Mouse (Mus musculus): ENCODE data around the gene Dglucy.

The Dglucy gene

GRCm38 (mm10) chr12:100878556-100878955, 99.7 kb downstream of the Dglucy start:
- no peak for DNase-seq (ENCODE audit: low spot score in 2 of 2)

DNA sequence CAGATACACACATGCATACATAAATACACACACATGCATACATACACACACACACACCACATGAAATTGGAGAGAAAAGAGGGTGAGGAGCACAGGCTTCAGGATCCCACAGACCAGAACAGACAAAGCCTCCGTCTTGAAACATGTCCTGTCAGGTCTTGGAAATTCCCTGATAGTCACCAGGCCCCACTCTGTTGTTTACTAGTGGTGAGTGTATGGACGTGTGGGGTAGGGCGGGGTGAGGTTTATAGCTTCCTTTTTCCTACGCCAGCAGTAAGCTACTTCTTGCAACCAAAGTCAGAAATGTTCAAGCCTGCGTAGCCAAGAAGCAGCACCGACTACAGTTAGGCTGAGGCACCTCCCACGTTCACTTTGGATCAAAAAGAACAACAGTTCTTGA, 104.3 kb downstream of the Dglucy start:
- peak; percentile 28 to 55 for DNase-seq (ENCODE audit: low spot score in 2 of 2)

GRCm38 (mm10) chr12:100885585-100885984, 106.7 kb downstream of the Dglucy start:
- no peak for DNase-seq (ENCODE audit: low spot score in 2 of 2)

- no peak for DNase-seq (ENCODE audit: low spot score in 2 of 2)
Observed at GRCm38 (mm10) chr12:100886877-100887276, 108.0 kb downstream of the Dglucy start.

- peak in 1 of 2 experiments; percentile 50 for DNase-seq (ENCODE audit: low spot score in 2 of 2)
Observed at GRCm38 (mm10) chr12:100887801-100888258, 109.0 kb downstream of the Dglucy start.

GRCm38 (mm10) chr12:100890548-100890947, 111.7 kb downstream of the Dglucy start:
- no peak for DNase-seq (ENCODE audit: low spot score in 2 of 2)

DNA sequence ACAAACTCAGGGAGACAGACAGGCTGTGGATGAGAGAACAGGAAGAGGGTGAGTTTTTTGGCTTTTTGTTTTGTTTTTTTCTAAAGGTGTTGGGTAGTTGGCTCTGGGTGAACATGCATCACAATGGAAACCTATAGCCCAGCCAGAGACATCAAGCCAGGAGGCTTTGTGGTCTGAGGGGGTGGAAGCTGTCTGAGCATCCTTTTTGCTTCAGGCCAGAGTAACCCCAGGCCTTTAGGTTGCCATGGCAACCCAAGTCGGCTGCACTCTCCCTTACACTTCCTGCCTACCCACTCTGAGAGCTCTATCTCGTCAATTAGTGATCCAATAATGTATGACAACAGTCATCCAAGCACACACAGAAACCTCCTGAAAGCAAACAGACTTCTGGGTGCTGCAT, 116.6 kb downstream of the Dglucy start:
- no peak for DNase-seq (ENCODE audit: low spot score in 2 of 2)

GRCm38 (mm10) chr12:100896661-100897060, 117.8 kb downstream of the Dglucy start:
- no peak for DNase-seq (ENCODE audit: low spot score in 2 of 2)

DNA sequence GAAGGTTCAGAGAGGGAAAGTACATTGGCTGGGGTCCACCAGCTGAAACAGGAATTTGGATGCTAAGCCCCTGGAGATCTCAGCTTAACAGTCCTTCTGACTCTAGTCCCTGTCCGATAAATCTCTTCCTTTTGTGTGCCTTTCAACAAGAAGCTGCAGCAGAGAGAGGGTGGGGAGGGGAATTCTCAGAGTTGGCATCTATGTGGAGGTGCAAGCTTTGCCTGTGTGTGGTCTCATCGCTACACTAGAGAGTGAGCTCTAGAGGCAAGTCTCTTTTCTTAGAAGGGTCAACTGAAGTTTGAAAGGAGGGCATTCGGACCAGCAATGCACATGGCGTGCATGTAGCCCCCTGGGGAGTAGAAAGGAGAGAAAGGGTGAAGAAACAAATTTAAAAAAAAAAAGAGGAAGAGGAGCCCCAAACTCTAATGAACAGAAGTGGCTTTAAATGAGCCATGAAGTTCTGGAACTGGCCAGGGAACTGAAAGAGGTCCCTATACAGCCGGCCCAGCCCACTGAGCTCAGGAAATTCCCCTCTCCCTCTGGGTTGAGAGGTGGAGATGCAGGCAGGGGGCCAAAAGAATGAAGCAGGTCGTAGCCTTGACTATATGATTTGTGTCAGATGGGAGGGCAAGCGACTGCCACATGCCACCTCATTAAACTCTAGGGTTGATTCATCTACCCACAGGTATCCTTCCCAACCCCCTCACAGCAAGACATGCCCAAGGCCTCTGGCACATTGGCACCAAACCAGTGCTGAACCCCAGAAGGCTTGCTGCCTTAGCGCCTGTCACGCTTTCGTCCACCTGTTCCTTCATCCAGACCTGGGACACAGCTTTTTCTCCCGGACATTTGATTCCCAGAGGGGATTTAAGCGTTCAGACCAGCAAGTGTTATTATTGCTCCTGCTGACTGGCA, 119.1 kb downstream of the Dglucy start:
- no peak for DNase-seq (ENCODE audit: low spot score in 2 of 2)

GRCm38 (mm10) chr12:100899111-100899640, 120.3 kb downstream of the Dglucy start:
- no peak for DNase-seq (ENCODE audit: low spot score in 2 of 2)

DNA sequence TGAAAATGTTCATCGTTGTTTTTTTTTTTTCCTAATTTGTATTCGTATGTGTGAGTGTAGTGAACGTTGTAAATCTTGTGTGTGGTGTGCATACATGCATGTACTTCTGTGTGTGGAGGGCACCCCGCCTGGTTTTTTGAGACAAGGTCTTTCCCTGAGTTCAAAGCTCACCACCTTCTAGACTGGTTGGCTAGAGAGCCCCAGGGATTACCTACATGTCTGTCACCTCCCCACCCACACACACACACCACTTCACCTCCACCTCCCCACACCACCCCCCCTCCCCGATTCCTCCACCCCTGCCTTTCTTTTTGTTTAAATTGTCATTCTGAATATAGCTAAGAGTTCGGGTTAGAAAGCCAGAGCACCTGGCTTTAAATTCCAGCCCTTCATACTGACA, 122.0 kb downstream of the Dglucy start:
- no peak for DNase-seq (ENCODE audit: low spot score in 2 of 2)

GRCm38 (mm10) chr12:100901386-100901785, 122.5 kb downstream of the Dglucy start:
- DNase-seq (ENCODE audit: low spot score in 2 of 2): no peak

- DNase-seq (ENCODE audit: low spot score in 2 of 2): no peak
Observed at GRCm38 (mm10) chr12:100903761-100904160, 124.9 kb downstream of the Dglucy start.

- DNase-seq (ENCODE audit: low spot score in 2 of 2): no peak
Observed at GRCm38 (mm10) chr12:100906861-100907260, 128.0 kb downstream of the Dglucy start.

DNA sequence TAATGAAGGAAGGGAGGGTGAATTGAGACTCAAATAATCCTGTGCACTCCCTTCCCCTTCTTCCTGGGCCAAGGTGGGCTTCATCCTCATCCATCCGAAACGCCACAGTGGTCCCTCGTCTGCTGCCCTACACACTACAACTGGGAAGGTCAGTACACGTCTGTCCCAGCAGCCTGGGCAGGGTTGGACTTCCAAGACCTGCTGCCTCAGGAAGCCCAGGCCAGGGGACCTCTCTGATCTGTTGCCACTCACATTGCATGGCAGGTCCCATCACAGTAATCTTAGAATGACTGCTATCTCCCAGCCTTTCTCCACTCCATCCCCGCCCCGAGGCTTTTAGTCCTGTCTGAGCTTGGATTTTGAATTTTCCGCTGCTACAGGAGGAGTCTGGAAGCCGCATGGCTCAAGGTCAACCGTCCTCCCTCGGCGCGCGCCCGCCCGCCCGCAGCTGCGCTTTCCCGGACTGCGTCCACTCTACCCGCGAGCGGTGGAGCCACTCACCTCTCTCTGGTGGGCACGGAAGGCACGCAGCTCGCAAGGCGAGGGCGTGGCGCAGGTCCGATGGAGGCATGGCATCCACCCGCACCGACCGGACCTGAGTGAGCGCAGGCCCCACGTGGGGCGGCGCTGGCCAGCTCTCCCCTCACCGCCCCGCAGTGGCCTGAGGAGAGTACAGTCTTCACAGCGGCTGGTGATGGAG, 128.9 kb downstream of the Dglucy start, which contains the start of gene Gpr68:
Gene Gpr68 (minus strand): TSS at position 601 of the 700 bp plus-strand sequence.
- DNase-seq (ENCODE audit: low spot score in 2 of 2): no peak

DNA sequence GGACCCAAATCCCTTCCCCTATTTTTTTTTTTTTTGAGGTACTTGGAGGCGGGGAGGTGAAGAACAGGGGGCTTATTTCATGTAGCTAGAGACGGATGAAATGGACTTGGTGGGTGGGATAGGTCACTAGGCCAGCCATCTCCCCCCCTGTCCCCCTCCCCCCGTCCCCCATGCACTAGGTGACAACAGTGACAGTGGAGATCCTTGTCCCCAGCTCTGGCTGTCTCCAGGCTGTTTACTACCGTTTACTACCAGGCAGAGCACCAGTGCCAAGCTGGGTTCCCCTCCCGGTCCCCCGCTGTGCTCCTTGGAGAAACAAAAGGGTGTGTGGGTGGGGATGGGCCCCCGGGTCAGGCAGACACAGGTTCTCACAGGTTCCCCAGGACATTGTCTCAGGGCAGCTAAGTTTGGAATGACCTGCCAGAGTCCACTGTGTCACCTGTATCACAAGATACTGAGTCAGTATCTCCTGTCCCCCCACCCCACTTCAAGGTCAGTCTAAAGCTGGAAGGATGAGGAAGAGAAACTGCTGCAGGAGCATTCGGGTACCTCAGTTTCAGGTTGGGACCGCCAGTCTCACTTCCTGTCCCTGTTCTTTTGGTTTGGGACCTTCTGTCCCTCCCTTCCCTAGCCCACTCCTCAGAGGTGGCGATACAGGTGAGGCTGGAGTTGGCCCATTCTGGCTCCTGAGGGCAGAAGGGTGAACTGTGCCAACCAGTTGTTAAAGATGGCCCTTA, 129.6 kb downstream of the Dglucy start:
- no peak for DNase-seq (ENCODE audit: low spot score in 2 of 2)

GRCm38 (mm10) chr12:100909765-100910164, 130.9 kb downstream of the Dglucy start:
- DNase-seq (ENCODE audit: low spot score in 2 of 2): no peak

DNA sequence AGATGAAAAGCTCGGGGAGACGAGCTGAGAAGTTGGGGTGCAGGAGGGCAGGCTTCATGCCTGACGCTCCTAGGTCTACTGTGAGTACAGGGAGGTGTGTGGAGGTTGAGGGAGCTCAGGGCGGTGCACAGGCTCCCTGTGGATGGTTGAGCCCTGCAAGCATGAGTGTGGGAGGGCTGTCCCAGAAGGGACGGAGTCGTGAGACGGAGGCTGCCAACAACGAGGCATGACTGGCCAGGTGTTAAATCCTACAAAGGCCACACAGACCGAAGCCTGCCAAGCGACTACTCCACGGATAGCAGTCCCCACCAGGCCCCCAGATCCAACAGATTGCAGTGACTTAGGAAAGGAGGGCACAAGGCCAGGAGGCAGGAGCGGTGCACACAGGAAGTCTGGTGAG, 131.9 kb downstream of the Dglucy start:
- DNase-seq (ENCODE audit: low spot score in 2 of 2): no peak

- peak in 1 of 2 experiments; percentile 14 for DNase-seq (ENCODE audit: low spot score in 2 of 2)
Observed at GRCm38 (mm10) chr12:100924646-100925339, 145.9 kb downstream of the Dglucy start.

DNA sequence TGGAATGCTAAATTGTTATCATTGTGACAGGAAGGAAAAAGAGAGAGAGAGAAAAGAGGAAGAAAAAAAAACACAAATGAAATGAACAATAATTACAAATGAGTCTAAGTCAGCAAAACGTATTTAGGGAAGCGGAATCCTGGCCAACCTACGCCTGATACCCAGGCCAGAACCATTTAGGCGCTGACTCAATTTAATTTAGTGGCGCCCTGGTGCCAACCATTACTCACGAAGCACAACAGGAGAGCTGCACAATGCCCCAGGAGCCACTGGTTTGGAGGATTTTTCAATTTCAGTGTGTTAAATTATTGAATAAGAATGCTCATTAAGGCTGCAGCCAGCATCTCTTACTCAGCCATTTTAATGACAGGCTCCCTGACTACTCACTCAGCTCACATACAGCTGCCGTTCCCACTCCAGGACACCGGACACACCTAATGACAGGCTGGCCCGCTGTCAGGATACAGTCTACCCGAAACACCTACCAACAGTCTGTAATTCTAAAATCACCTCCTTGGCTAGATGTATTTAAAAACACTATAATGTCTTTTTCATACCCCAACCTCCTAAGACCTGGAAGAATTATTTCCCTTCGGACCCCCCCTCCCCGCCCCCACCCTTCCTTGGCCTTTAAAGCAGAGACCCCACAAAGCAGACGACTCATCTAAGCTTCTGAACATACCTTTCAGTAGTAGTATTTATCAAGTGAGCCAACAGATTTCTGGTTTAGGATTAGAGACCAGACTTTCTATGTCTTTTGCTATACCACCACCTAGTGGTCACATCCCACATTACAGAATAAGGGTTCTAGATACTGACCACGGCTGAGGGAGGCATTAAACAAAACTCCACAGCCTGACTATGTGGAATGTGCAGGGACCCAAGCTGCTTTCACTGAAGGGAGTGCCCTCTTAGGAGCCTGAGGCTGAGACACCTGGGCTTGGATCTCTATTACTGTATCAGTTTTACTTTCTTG, 147.1 kb downstream of the Dglucy start:
- peak in 1 of 2 experiments; percentile 18 for DNase-seq (ENCODE audit: low spot score in 2 of 2)

Data from urinary bladder, postnatal 36 days (tissue).